Mouse (Mus musculus) heart, embryonic 14.5 days (tissue): ENCODE results near the gene Klrb1b. TPM values are rescaled to one million over a fixed set of nuclear protein-coding genes. Genes with fewer than 3 reads are reported as not detected.
"Not testable (repeated sequence)": the region's sequence is repeated elsewhere in the genome, so short reads cannot be mapped to it uniquely, and the experiment has no call there.

Experiments used
- ATAC-seq: fragments of 200-750 bp; cut with Nextera tagmentation; 2 replicates; pipeline ENCODE4 v1.8.0; 2017; ENCODE audit warnings: low read depth, moderate TSS enrichment; ENCODE audit not compliant: insufficient number of reproducible peaks, insufficient read depth, low FRiP score
- H3K27ac ChIP-seq, 2 experiments: fragments of 200-500 bp in 1 of 2; fragments of 300-500 bp in 1 of 2; sonication (generic) in 1 of 2; replicated peaks in 1 of 2; 2 replicates each; pipeline ENCODE4 v1.5.1; 2012 to 2014; ENCODE audit warnings: low read depth in 2 of 2, low read length in 2 of 2, control low read depth in 1 of 2, mild to moderate bottlenecking in 1 of 2, mixed read lengths in 1 of 2; ENCODE audit not compliant: control insufficient read depth in 1 of 2, insufficient read depth in 1 of 2
- H3K27me3 ChIP-seq: fragments of 300-500 bp; sonication (generic); 2 replicates; pipeline ENCODE4 v1.6.1; 2014; ENCODE audit warnings: mild to moderate bottlenecking, low read length, control low read depth; ENCODE audit not compliant: control insufficient read depth, insufficient read depth
- H3K36me3 ChIP-seq: fragments of 300-500 bp; sonication (generic); 2 replicates; pipeline ENCODE4 v1.6.1; 2014; ENCODE audit warnings: mild to moderate bottlenecking, control low read depth, low read length, mixed read lengths; ENCODE audit not compliant: control insufficient read depth, insufficient read depth
- H3K4me1 ChIP-seq, 2 experiments: fragments of 200-500 bp in 1 of 2; fragments of 300-500 bp in 1 of 2; sonication (generic) in 1 of 2; 2 replicates each; pipeline ENCODE4 v1.6.1; 2012 to 2014; ENCODE audit warnings: low read length in 2 of 2, control low read depth in 1 of 2, mixed read lengths in 1 of 2; ENCODE audit not compliant: control insufficient read depth in 2 of 2, insufficient read depth in 2 of 2
- H3K4me2 ChIP-seq: fragments of 300-500 bp; sonication (generic); 2 replicates; pipeline ENCODE4 v1.6.1; 2014; ENCODE audit warnings: mild to moderate bottlenecking, low read length
- H3K4me3 ChIP-seq, 2 experiments: fragments of 200-500 bp in 1 of 2; fragments of 300-500 bp in 1 of 2; sonication (generic) in 1 of 2; 2 replicates each; pipeline ENCODE4 v1.5.1; 2012 to 2014; ENCODE audit warnings: low read length in 2 of 2, mild to moderate bottlenecking in 2 of 2, control low read depth in 1 of 2, low read depth in 1 of 2, moderate library complexity in 1 of 2; ENCODE audit not compliant: control insufficient read depth in 1 of 2, insufficient read depth in 1 of 2
- H3K9ac ChIP-seq: fragments of 300-500 bp; sonication (generic); 2 replicates; pipeline ENCODE4 v1.6.1; 2014; ENCODE audit warnings: mild to moderate bottlenecking, low read length
- H3K9me3 ChIP-seq: fragments of 300-500 bp; sonication (generic); 2 replicates; pipeline ENCODE4 v1.6.1; 2016; ENCODE audit warnings: low read length, control low read depth; ENCODE audit not compliant: control insufficient read depth
- WGBS: fragments of 180-500 bp; shearing (Covaris S2); extraction: QIAGEN DNeasy Blood & Tissue Kit; methylation state at CpG from one replicate; pipeline ENCODE4 v1.1.7; 2014; 5-methylcytosine and 5-hydroxymethylcytosine counted together
- polyA plus RNA-seq: library from polyadenylated mRNA; unstranded; fragments of >200 nt; fragmentation: Nextera tagmentation; extraction: Ambion mirVana; gene quantifications from 2 replicates; pipeline ENCODE4 v1.2.1, GENCODE M21; 2014

The Klrb1b gene
- polyA plus RNA-seq, 1 experiment from 2014 or later: not detected

- Histone ChIP-seq H3K4me1 (no peaks in the 10 kb centered on the region), H3K9me3 (no peaks in the 10 kb centered on the region), H3K27me3 (no peaks in the 10 kb centered on the region), H3K4me3 (no peak overlapping the region), H3K27ac (no peak overlapping the region), H3K4me2 (no peak overlapping the region), H3K9ac (no peak overlapping the region), H3K36me3 (no peaks in the 10 kb centered on the region)
- WGBS: 80% methylated on average over 1 of the region's 1 CpGs
- ATAC-seq: no peak
Measured at GRCm38 (mm10) chr6:128788517-128788916, 37.6 kb downstream of the Klrb1b start.

- WGBS: 81% methylated on average over 1 of the region's 1 CpGs
- not testable (repeated sequence) for H3K9me3 ChIP-seq, H3K36me3 ChIP-seq
Measured at GRCm38 (mm10) chr6:128786396-128786795, 39.7 kb downstream of the Klrb1b start.

GRCm38 (mm10) chr6:128769481-128770253, 56.5 kb downstream of the Klrb1b start:
- Histone ChIP-seq H3K9me3 (peaks cover under 1% of the 10 kb centered on the region; the same call in 1 of the 2 replicates), H3K4me3 (no peak overlapping the region), H3K4me1 (no peaks in the 10 kb centered on the region), H3K9ac (no peak overlapping the region), H3K36me3 (no peaks in the 10 kb centered on the region), H3K27ac (no peak overlapping the region), H3K27me3 (no peaks in the 10 kb centered on the region), H3K4me2 (no peak overlapping the region)
- ATAC-seq: no peak
- 78% methylated on average over 10 of the region's 10 CpGs for WGBS

More at GRCm38 (mm10) chr6:128786396-128786795, 39.7 kb downstream of the Klrb1b start:
- H3K4me3 ChIP-seq, H3K27me3 ChIP-seq, ATAC-seq, H3K9ac ChIP-seq, H3K27ac ChIP-seq, H3K4me1 ChIP-seq, H3K4me2 ChIP-seq: not testable (repeated sequence)

GRCm38 (mm10) chr6:128768047-128768446, 58.1 kb downstream of the Klrb1b start:
- no peaks in the 10 kb centered on the region for H3K36me3 ChIP-seq
- no peak overlapping the region for H3K9ac ChIP-seq
- 60% methylated on average over 4 of the region's 4 CpGs for WGBS
- no peak overlapping the region for H3K27ac ChIP-seq
- no peak overlapping the region for H3K4me2 ChIP-seq
- no peak overlapping the region for H3K4me3 ChIP-seq
- H3K9me3 ChIP-seq: no peaks in the 10 kb centered on the region; the same call in 1 of the 2 replicates
- H3K4me1 ChIP-seq: no peaks in the 10 kb centered on the region
- ATAC-seq: no peak
- no peaks in the 10 kb centered on the region for H3K27me3 ChIP-seq

GRCm38 (mm10) chr6:128766486-128767254, 59.5 kb downstream of the Klrb1b start:
- not testable (repeated sequence) for ATAC-seq, H3K36me3 ChIP-seq, H3K4me1 ChIP-seq, H3K9me3 ChIP-seq, H3K27me3 ChIP-seq, H3K4me3 ChIP-seq, H3K9ac ChIP-seq
- WGBS: 62% methylated on average over 6 of the region's 6 CpGs
- Histone ChIP-seq H3K27ac (0 out of 4 replicates have a peak overlapping the region, but pooled peaks of 1 of the 2 experiments have one; percentile 9), H3K4me2 (peak overlapping the region; percentile 16; the same call in 1 of the 2 replicates)

GRCm38 (mm10) chr6:128765211-128765610, 60.9 kb downstream of the Klrb1b start:
- 72% methylated on average over 1 of the region's 1 CpGs for WGBS
- ATAC-seq: no peak
- H3K4me3 ChIP-seq: no peak overlapping the region

GRCm38 (mm10) chr6:128764598-128764997, 61.5 kb downstream of the Klrb1b start:
- Histone ChIP-seq H3K9me3 (no peaks in the 10 kb centered on the region), H3K36me3 (no peaks in the 10 kb centered on the region), H3K27me3 (no peaks in the 10 kb centered on the region), H3K4me3 (peak overlapping the region; percentile 31 to 61), H3K9ac (peak overlapping the region; percentile 52), H3K4me2 (peak overlapping the region; percentile 62), H3K27ac (no peak overlapping the region), H3K4me1 (no peaks in the 10 kb centered on the region)
- ATAC-seq: no peak
- 25% methylated on average over 5 of the region's 5 CpGs for whole genome bisulfite sequencing

More at GRCm38 (mm10) chr6:128765211-128765610, 60.9 kb downstream of the Klrb1b start:
- Histone ChIP-seq H3K9me3 (no peaks in the 10 kb centered on the region), H3K4me1 (no peaks in the 10 kb centered on the region), H3K4me2 (no peak overlapping the region), H3K9ac (no peak overlapping the region), H3K27ac (no peak overlapping the region), H3K36me3 (no peaks in the 10 kb centered on the region), H3K27me3 (no peaks in the 10 kb centered on the region)
